Mouse (Mus musculus) E14TG2a.4 (cell line): Measurements from ENCODE around the gene Gm10840.

ENCODE experiments used
- CTCF ChIP-seq: conservative IDR thresholded peaks from 2 replicates; pipeline ENCODE4 v1.5.1; 2014; ENCODE audit warnings: low read length
- NANOG ChIP-seq: IDR thresholded peaks from 2 replicates; pipeline ENCODE4 v1.6.1; 2014; ENCODE audit warnings: borderline replicate concordance, low read length, mixed read lengths
- POU5F1 ChIP-seq: IDR thresholded peaks from 2 replicates; pipeline ENCODE4 v1.6.1; 2014; ENCODE audit warnings: low read length, borderline replicate concordance

DNA sequence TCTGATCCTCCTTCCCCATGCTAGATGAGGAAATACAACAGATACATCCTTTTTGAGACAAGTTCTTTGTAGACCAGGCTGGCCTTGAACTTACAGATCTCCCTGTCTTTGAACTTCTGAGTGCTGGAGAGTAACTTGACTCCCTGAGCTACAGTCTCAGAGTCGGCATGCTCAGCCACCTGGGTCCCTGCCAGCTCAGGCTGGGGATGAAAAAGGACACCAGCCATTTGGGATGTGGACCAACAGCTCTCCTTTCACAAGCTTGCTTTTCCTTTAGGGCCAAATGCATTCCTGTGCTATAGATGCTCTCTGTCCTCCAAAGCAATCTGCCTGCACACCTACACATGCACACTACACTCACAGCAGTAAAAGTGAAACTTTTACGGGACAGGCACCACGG, 14.4 kb downstream of the Gm10840 start:
- TF ChIP-seq CTCF: no peak
- no peak for TF ChIP-seq POU5F1
- TF ChIP-seq NANOG: no peak
